Mouse (Mus musculus) fibroblast of lung, adult 2 months (primary cell): ENCODE measurements around the gene Ttc17.

Experiments used
- DNase-seq: peaks from one replicate; pipeline ENCODE4 v3.0.0-alpha.2; 2011; ENCODE audit warnings: low read depth

The Ttc17 gene

GRCm38 (mm10) chr2:94289659-94290058 lies 116.8 kb downstream of the Ttc17 start:
- no peak for DNase-seq

GRCm38 (mm10) chr2:94289169-94289568 lies 117.3 kb downstream of the Ttc17 start:
- DNase-seq, result no peak

- peak; percentile 63 for DNase-seq
These were observed 118.4 kb downstream of the Ttc17 start for GRCm38 (mm10) chr2:94288086-94288485.

- DNase-seq, result peak; percentile 63
These were observed 119.1 kb downstream of the Ttc17 start for GRCm38 (mm10) chr2:94287435-94287834.

GRCm38 (mm10) chr2:94283526-94283925 lies 123.0 kb downstream of the Ttc17 start:
- DNase-seq, result no peak

- DNase-seq, result no peak
These were observed 126.9 kb downstream of the Ttc17 start for GRCm38 (mm10) chr2:94279596-94279995.

- no peak for DNase-seq
These were observed 130.4 kb downstream of the Ttc17 start for GRCm38 (mm10) chr2:94276103-94276502.

GRCm38 (mm10) chr2:94275658-94276057 lies 130.8 kb downstream of the Ttc17 start:
- no peak for DNase-seq

GRCm38 (mm10) chr2:94273154-94274021 lies 133.1 kb downstream of the Ttc17 start:
- DNase-seq, result peak; percentile 44

- DNase-seq, result no peak
These were observed 135.3 kb downstream of the Ttc17 start for GRCm38 (mm10) chr2:94271176-94271575.

GRCm38 (mm10) chr2:94268835-94269234 lies 137.7 kb downstream of the Ttc17 start:
- DNase-seq, result no peak

- no peak for DNase-seq
These were observed 139.2 kb downstream of the Ttc17 start for GRCm38 (mm10) chr2:94267213-94267850.

- DNase-seq, result no peak
These were observed 139.9 kb downstream of the Ttc17 start for GRCm38 (mm10) chr2:94266381-94267160.

- no peak for DNase-seq
These were observed 141.0 kb downstream of the Ttc17 start for GRCm38 (mm10) chr2:94265221-94266191.

- DNase-seq, result no peak
These were observed 141.8 kb downstream of the Ttc17 start for GRCm38 (mm10) chr2:94264631-94265098.

GRCm38 (mm10) chr2:94264006-94264405 lies 142.5 kb downstream of the Ttc17 start:
- no peak for DNase-seq

GRCm38 (mm10) chr2:94263530-94263937 lies 143.0 kb downstream of the Ttc17 start:
- DNase-seq, result no peak

- no peak for DNase-seq
These were observed 143.5 kb downstream of the Ttc17 start for GRCm38 (mm10) chr2:94262917-94263529.

- DNase-seq, result no peak
These were observed 152.4 kb downstream of the Ttc17 start for GRCm38 (mm10) chr2:94254102-94254501.
